Mouse (Mus musculus) stomach, embryonic 16.5 days (tissue): ENCODE data around the gene Bpifa6. TPM values are rescaled to one million over a fixed set of nuclear protein-coding genes. Genes with fewer than 3 reads are reported as not detected.
"Not testable (repeated sequence)": the region's sequence is repeated elsewhere in the genome, so short reads cannot be mapped to it uniquely, and the experiment has no call there.

Experiments used
- ATAC-seq: fragments of 200-750 bp; cut with Nextera tagmentation; 2 replicates; pipeline ENCODE4 v1.8.0; 2017; ENCODE audit warnings: moderate number of reproducible peaks, moderate TSS enrichment; ENCODE audit not compliant: insufficient read depth, low FRiP score
- H3K27ac ChIP-seq: fragments of 300-500 bp; sonication (generic); 2 replicates; pipeline ENCODE4 v1.5.1; 2014; ENCODE audit warnings: low read length
- H3K27me3 ChIP-seq: fragments of 300-500 bp; sonication (generic); 2 replicates; pipeline ENCODE4 v1.6.1; 2014; ENCODE audit warnings: low read length, control low read depth, mixed read lengths; ENCODE audit not compliant: control insufficient read depth, insufficient read depth
- H3K36me3 ChIP-seq: fragments of 300-500 bp; sonication (generic); 2 replicates; pipeline ENCODE4 v1.6.1; 2014; ENCODE audit warnings: low read length; ENCODE audit not compliant: control insufficient read depth, insufficient read depth
- H3K4me1 ChIP-seq: fragments of 300-500 bp; sonication (generic); 2 replicates; pipeline ENCODE4 v1.6.1; 2014; ENCODE audit warnings: low read length, control low read depth, mixed read lengths; ENCODE audit not compliant: control insufficient read depth, insufficient read depth
- H3K4me2 ChIP-seq: fragments of 300-500 bp; sonication (generic); 2 replicates; pipeline ENCODE4 v1.6.1; 2014; ENCODE audit warnings: low read depth, low read length, mixed read lengths
- H3K4me3 ChIP-seq: fragments of 300-500 bp; sonication (generic); replicated peaks from 2 replicates; pipeline ENCODE4 v1.5.1; 2014; ENCODE audit warnings: mild to moderate bottlenecking, low read length
- H3K9ac ChIP-seq: fragments of 300-500 bp; sonication (generic); 2 replicates; pipeline ENCODE4 v1.6.1; 2014; ENCODE audit warnings: low read length
- H3K9me3 ChIP-seq: fragments of 300-500 bp; sonication (generic); replicated peaks from 2 replicates; pipeline ENCODE4 v1.6.1; 2016; ENCODE audit warnings: low read length, control low read depth; ENCODE audit not compliant: control insufficient read depth
- WGBS: fragments of 180-500 bp; shearing (Covaris S2); extraction: QIAGEN DNeasy Blood & Tissue Kit; methylation state at CpG from one replicate; pipeline ENCODE4 v1.1.7; 2014; 5-methylcytosine and 5-hydroxymethylcytosine counted together
- polyA plus RNA-seq: library from polyadenylated mRNA; unstranded; fragments of >200 nt; fragmentation: Nextera tagmentation; extraction: Ambion mirVana; gene quantifications from 2 replicates; pipeline ENCODE4 v1.2.1, GENCODE M21; 2015

Gene Bpifa6
- polyA plus RNA-seq, 1 experiment from 2014 or later: not detected

DNA sequence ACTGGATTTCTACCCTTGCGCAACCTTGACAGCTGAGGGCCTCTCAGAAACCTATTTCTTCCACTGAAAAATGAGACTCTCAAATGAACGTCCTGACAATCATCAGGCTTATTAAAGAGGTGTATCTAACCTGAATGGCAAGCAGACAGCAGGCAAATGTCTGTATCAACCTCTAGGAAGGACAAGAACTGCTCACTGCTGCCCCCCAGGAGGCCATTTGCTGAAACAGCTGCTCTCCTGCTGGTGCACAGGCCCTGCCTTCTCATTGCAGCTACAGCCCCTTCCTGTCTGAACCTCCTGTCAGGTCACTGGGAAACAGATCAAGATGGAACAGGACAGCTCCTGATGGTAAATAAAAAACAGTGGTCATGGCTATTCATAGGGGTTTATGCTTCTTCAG, 31.6 kb downstream of the Bpifa6 start:
- Histone ChIP-seq H3K9ac (no peak overlapping the region), H3K36me3 (no peaks in the 10 kb centered on the region), H3K27ac (no peak overlapping the region), H3K9me3 (no peaks in the 10 kb centered on the region), H3K4me1 (no peaks in the 10 kb centered on the region), H3K4me2 (no peak overlapping the region), H3K4me3 (no peak overlapping the region), H3K27me3 (no peaks in the 10 kb centered on the region)
- WGBS: 82% methylated on average over 2 of the region's 2 CpGs
- ATAC-seq: no peak

DNA sequence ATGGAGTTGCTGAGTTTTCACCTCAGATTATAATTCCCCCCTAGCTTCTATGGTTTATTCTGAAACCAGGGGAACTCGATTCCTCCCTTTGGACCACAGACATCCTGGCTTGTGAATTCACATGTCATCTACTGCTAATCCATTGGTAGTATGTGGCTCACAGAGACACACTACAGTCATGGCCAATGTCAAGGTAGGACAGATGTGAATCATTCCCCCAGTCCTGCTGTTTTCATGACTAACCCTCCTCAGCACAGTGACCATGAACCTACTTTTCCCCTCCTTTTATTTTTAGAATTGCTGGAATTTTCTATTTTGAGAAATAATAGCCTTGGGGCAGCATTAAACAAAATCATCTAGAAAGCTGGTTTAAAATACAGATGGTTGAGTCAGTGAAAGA, 32.6 kb downstream of the Bpifa6 start:
- Histone ChIP-seq H3K9ac (no peak overlapping the region), H3K4me3 (no peak overlapping the region), H3K27me3 (no peaks in the 10 kb centered on the region), H3K4me1 (no peaks in the 10 kb centered on the region), H3K4me2 (no peak overlapping the region), H3K36me3 (no peaks in the 10 kb centered on the region), H3K27ac (no peak overlapping the region), H3K9me3 (no peaks in the 10 kb centered on the region)
- ATAC-seq: no peak
- WGBS: 66% methylated on average over 1 of the region's 1 CpGs

DNA sequence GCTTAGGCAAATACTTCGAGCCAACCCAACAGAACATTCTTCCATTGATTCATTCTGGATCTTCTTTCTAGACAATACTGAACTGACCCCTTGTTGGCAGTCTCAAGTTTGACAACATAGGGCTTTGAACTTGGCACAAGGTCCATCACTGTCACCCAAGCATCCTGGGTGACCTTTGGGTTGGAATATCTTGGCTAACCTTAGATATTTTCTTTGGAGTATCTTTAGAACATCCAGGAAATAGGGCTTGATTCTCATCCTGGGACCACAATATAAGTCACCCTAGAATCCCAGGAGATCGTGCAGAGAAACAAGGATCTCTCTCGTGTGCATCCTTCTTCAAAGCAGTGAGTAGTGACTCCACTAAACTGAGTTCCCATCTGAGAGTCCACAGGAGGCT, 33.2 kb downstream of the Bpifa6 start, which contains the start of gene Bpifa2:
Bpifa2 (plus strand) TSS at position 301 of the 400 bp plus-strand sequence.
- H3K36me3 ChIP-seq: no peaks in the 10 kb centered on the region
- no peaks in the 10 kb centered on the region for H3K27me3 ChIP-seq
- no peak within 1 kb of the TSS for H3K4me3 ChIP-seq
- no peaks in the 10 kb centered on the region for H3K4me1 ChIP-seq
- no peak within 1 kb of the TSS for H3K4me2 ChIP-seq
- no peak for ATAC-seq
- H3K9me3 ChIP-seq: no peaks in the 10 kb centered on the region
- 75% methylated on average over 3 of the region's 3 CpGs for WGBS
- no peak within 1 kb of the TSS for H3K9ac ChIP-seq
- no peak within 1 kb of the TSS for H3K27ac ChIP-seq

DNA sequence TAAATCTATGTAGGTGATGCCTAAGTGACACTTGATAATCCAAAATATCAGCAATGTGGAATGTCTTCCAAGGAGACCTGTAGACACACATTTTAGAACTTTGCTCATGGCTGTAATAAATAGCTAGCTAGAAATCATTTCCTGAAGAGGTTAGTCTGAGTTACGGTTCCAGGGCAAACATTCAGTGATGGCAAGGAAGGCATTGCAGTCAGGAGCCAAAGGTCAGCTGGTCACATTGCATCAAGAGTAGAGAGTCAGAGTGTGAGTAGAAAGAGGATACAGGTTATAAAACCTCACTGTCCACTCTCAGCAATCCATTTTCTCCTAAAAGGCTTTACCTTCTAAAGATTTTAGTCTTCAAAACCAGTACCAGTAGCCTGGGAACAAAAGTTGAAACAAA, 43.2 kb downstream of the Bpifa6 start:
- no peak overlapping the region for H3K4me2 ChIP-seq
- no peak overlapping the region for H3K9ac ChIP-seq
- 58% methylated on average over 1 of the region's 1 CpGs for WGBS
- no peak overlapping the region for H3K27ac ChIP-seq
- H3K27me3 ChIP-seq: no peaks in the 10 kb centered on the region
- no peak for ATAC-seq
- H3K9me3 ChIP-seq: no peaks in the 10 kb centered on the region
- no peaks in the 10 kb centered on the region for H3K4me1 ChIP-seq
- H3K36me3 ChIP-seq: no peaks in the 10 kb centered on the region
- H3K4me3 ChIP-seq: no peak overlapping the region

DNA sequence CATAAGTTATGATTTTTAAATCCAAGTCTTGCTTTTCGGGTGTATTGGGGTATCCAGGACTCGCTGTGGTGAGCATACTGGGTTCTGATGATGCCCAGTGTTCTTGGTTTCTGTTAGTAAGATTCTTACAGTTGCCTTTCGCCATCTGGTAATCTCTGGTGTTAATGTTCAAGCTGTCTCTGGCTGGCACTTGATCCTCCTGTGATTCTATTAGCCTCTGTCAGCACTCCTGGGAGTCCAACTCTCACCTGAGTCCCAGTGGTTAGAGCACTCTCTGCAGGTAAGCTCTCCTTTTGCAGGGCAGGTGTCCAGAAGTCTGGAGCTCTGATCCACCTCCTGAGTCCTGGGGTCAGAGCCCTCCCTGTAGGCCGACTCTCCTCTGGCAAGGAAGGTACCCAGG, 49.9 kb downstream of the Bpifa6 start:
- not testable (repeated sequence) for H3K36me3 ChIP-seq

DNA sequence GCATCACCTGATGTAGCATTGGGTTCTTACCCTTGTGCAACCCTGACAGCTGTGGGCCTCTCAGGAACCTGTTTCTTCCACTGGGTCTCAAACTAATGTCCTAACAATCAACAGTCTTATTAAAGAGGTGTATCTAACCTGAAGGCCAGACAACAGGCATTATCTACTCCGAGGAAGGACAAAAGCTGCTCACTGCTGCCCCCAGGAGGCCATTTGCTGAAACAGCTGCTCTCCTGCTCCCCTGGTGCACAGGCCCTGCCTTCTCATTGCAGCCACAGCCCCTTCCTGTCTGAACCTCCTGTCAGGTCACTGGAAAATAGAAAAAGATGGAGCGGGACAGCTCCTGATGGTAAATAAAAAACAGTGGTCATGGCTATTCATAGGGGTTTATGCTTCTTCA, 64.2 kb downstream of the Bpifa6 start:
- H3K4me1 ChIP-seq: no peaks in the 10 kb centered on the region
- 54% methylated on average over 2 of the region's 2 CpGs for WGBS
- no peaks in the 10 kb centered on the region for H3K27me3 ChIP-seq
- H3K9me3 ChIP-seq: no peaks in the 10 kb centered on the region
- no peak for ATAC-seq
- H3K4me3 ChIP-seq: no peak overlapping the region
- no peaks in the 10 kb centered on the region for H3K36me3 ChIP-seq
- no peak overlapping the region for H3K27ac ChIP-seq
- H3K4me2 ChIP-seq: no peak overlapping the region
- H3K9ac ChIP-seq: no peak overlapping the region

More for the DNA sequence above, 49.9 kb downstream of the Bpifa6 start:
- H3K9me3 ChIP-seq, H3K4me2 ChIP-seq, H3K27me3 ChIP-seq, H3K4me1 ChIP-seq, H3K4me3 ChIP-seq, H3K9ac ChIP-seq, ATAC-seq, H3K27ac ChIP-seq: not testable (repeated sequence)
- 84% methylated on average over 4 of the region's 4 CpGs for WGBS

DNA sequence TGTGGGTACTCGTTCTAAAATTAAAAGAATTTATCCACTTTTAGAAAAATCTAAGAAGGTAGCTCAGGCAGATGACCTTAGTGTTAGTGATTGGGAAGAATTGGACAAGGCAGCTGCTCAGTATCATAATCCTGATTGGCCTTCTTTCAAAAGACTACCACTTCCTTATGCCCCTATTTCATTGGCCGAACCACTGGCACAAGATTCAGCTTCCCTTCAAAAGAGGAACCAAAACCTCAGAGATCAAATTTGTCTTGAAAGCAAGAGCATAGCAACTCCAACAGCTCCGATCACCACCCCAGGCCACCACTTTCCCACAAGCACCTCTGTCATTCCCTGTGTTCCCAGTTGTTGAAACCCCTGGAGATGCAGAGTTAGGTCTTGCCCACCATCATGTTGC, 70.0 kb downstream of the Bpifa6 start:
- no peaks in the 10 kb centered on the region for H3K27me3 ChIP-seq
- H3K36me3 ChIP-seq: no peaks in the 10 kb centered on the region
- H3K4me1 ChIP-seq: no peaks in the 10 kb centered on the region
- 83% methylated on average over 3 of the region's 3 CpGs for WGBS
- H3K27ac ChIP-seq: no peak overlapping the region
- no peak overlapping the region for H3K4me2 ChIP-seq
- no peaks in the 10 kb centered on the region for H3K9me3 ChIP-seq
- ATAC-seq: no peak
- no peak overlapping the region for H3K4me3 ChIP-seq
- H3K9ac ChIP-seq: no peak overlapping the region

Other genes with a start within 250 kb of the Bpifa6 start
- 212 and 252 TPM in 2 replicates for gene Mapre1, start 233.7 kb upstream of the Bpifa6 start, polyA plus RNA-seq
- gene Efcab8, start 195.0 kb upstream of the Bpifa6 start, polyA plus RNA-seq: 0.23 and 0.29 TPM in 2 replicates
- gene Sun5, start 103.9 kb upstream of the Bpifa6 start, polyA plus RNA-seq: not detected in 2 replicates
- gene Bpifb2, start 99.9 kb upstream of the Bpifa6 start, polyA plus RNA-seq: not detected in 2 replicates
- not detected in 2 replicates for gene Bpifb6, start 74.6 kb upstream of the Bpifa6 start, polyA plus RNA-seq
- gene Bpifb3, start 56.7 kb upstream of the Bpifa6 start, polyA plus RNA-seq: not detected in 2 replicates
- gene Bpifb4, start 36.7 kb upstream of the Bpifa6 start, polyA plus RNA-seq: not detected in 2 replicates
- gene Bpifa2, start 33.3 kb downstream of the Bpifa6 start, polyA plus RNA-seq: not detected in 2 replicates
- gene Bpifa3, start 155.4 kb downstream of the Bpifa6 start, polyA plus RNA-seq: not detected in 2 replicates
- gene Bpifa1, start 167.9 kb downstream of the Bpifa6 start, polyA plus RNA-seq: 0.27 TPM in 1 of 2 replicates, not detected in the other
- not detected in 2 replicates for gene Bpifa5, start 187.7 kb downstream of the Bpifa6 start, polyA plus RNA-seq
- 711 and 1,131 TPM in 2 replicates for gene Bpifb1, start 215.9 kb downstream of the Bpifa6 start, polyA plus RNA-seq
- 1.7 and 3.7 TPM in 2 replicates for gene Bpifb5, start 248.8 kb downstream of the Bpifa6 start, polyA plus RNA-seq